Mouse (Mus musculus): ENCODE results near the gene Clybl.

DNA sequence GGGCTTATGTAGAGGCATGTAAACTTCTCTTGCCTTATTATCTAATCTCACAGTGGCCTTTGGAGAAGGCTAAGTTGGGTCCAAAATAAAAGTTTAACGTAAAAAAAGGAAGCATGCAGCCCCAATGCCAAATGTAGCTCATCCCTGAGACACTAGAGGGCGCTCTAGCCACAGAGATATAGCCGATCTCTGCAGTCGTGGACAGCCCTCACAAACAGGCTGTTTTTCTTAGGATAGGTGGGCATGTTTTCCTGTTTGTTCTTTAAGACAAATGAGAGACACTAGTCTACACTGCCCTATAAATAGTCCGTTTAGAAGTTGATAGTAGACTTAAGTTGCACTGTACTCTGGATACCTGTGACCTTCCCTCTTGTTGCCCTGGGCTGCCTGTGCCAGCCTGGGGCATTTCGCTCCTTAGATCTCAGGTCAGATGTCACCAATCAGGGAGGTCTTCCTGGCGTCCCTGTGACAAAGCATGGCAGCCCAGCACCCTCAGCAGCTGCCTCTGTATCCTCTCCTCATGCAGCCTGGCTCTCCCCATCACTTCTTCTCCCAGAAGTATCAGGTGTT is 9.5 kb downstream of the Clybl start:
- no peak for TF ChIP-seq POLR2A (IDR thresholded peaks at IDR 0.05; ENCODE audit: extremely low read depth, insufficient read depth, low read length)
- TF ChIP-seq CTCF (IDR thresholded peaks at IDR 0.05; ENCODE audit: extremely low read depth, insufficient read depth, low read length), result peak; percentile 94

Data from cortical plate, adult 2 months (tissue).